Mouse (Mus musculus) gastrocnemius, adult 2 months (tissue): ENCODE data around the gene Kdelc1. TPM values are rescaled to one million over a fixed set of nuclear protein-coding genes. Genes with fewer than 3 reads are reported as not detected.
A peak's percentile ranks its signal among the peaks of the same experiment; 100 is the strongest.

Experiments
- DNase-seq: peaks from one replicate; pipeline ENCODE4 v3.0.0; 2022
- H3K27ac ChIP-seq: fragments of 200-600 bp; 2 replicates; pipeline ENCODE4 v1.8.1; 2022; ENCODE audit warnings: mild to moderate bottlenecking
- H3K4me3 ChIP-seq: fragments of 200-600 bp; 2 replicates; pipeline ENCODE4 v1.8.1; 2022; ENCODE audit warnings: mild to moderate bottlenecking, moderate library complexity
- CTCF ChIP-seq: fragments of 200-600 bp; IDR thresholded peaks from 2 replicates; pipeline ENCODE4 v1.8.1; 2022; ENCODE audit warnings: antibody characterized with exemption, mild to moderate bottlenecking, moderate library complexity
- intact Hi-C: fragments of 180-260 bp; cut with DNase I; formaldehyde crosslinking; loops from one replicate; pipeline ENCODE4 v1.15.1; 2025
- total RNA-seq, 2 experiments: library from RNA; stranded (reverse); gene quantifications; 2 replicates each; pipeline ENCODE4 v1.2.3; 2021

Kdelc1 gene
- total RNA-seq, 2 experiments from 2014 or later: 5.4 to 7.8 TPM

GRCm38 (mm10) chr1:44122256-44122655, 3.6 kb upstream of the Kdelc1 start:
- Histone ChIP-seq H3K27ac (no peak overlapping the region), H3K4me3 (no peak overlapping the region)
- intact Hi-C loops: no loop called here
- DNase-seq: no peak
- TF ChIP-seq CTCF: no peak

- intact Hi-C loops: no loop called here
- Histone ChIP-seq H3K4me3 (peak overlapping the region; percentile 97), H3K27ac (peak overlapping the region; percentile 95)
- no peak for TF ChIP-seq CTCF
- no peak for DNase-seq
Measured at GRCm38 (mm10) chr1:44120074-44120406, 1.4 kb upstream of the Kdelc1 start.

- peak overlapping the region; percentile 95 for H3K27ac ChIP-seq
- peak; percentile 62 for TF ChIP-seq CTCF
- intact Hi-C loops: loop anchor here (2.0 kb wide), 1 partner anchor 27 kb away; the partner anchor contains the start of gene Ercc5
- H3K4me3 ChIP-seq: peak overlapping the region; percentile 97
- peak; percentile 89 for DNase-seq
Measured at GRCm38 (mm10) chr1:44119201-44120073, 829 bp upstream of the Kdelc1 start.

- intact Hi-C loops: no loop called here
- peak overlapping the region; percentile 95 for H3K27ac ChIP-seq
- DNase-seq: no peak
- H3K4me3 ChIP-seq: peak overlapping the region; percentile 97
- TF ChIP-seq CTCF: no peak
Measured at GRCm38 (mm10) chr1:44117571-44117970, 1.0 kb downstream of the Kdelc1 start.

- intact Hi-C loops: loop anchor here (1.0 to 5.0 kb wide), 2 partner anchors 15 to 44 kb away; partner anchors contain the start of genes Bivm, Ercc5 and Kdelc1
- no peak overlapping the region for H3K27ac ChIP-seq
- no peak for DNase-seq
- peak overlapping the region; percentile 98 for H3K4me3 ChIP-seq
- no peak for TF ChIP-seq CTCF
Measured at GRCm38 (mm10) chr1:44102939-44103338, 15.7 kb downstream of the Kdelc1 start.

- DNase-seq: peak; percentile 96
- TF ChIP-seq CTCF: no peak
- peak within 1 kb of the TSS; percentile 94 for H3K27ac ChIP-seq
- intact Hi-C loops: loop anchor here (1.0 to 5.0 kb wide), 2 partner anchors 16 to 45 kb away; partner anchors contain the start of genes Bivm, Ercc5 and Kdelc1
- peak within 1 kb of the TSS; percentile 98 for H3K4me3 ChIP-seq
Measured at GRCm38 (mm10) chr1:44102259-44102717, 16.3 kb downstream of the Kdelc1 start, which contains the start of gene Tex30. Gene Tex30 (minus strand): TSS chr1:44102441.

- Histone ChIP-seq H3K27ac (peak overlapping the region; percentile 94), H3K4me3 (peak overlapping the region; percentile 98)
- intact Hi-C loops: loop anchor here (1.0 to 5.0 kb wide), 2 partner anchors 17 to 46 kb away; partner anchors contain the start of genes Bivm, Ercc5 and Kdelc1
- TF ChIP-seq CTCF: no peak
- peak; percentile 19 for DNase-seq
Measured at GRCm38 (mm10) chr1:44101448-44102225, 17.0 kb downstream of the Kdelc1 start.

GRCm38 (mm10) chr1:44064625-44065024, 54.0 kb downstream of the Kdelc1 start:
- DNase-seq: peak; percentile 51
- intact Hi-C loops: loop anchor here (2.0 to 5.0 kb wide), 2 partner anchors 162 to 302 kb away; no protein-coding TSS in a partner anchor
- H3K4me3 ChIP-seq: no peak overlapping the region
- no peak overlapping the region for H3K27ac ChIP-seq
- peak; percentile 83 for TF ChIP-seq CTCF

- no peak for DNase-seq
- intact Hi-C loops: no loop called here
- TF ChIP-seq CTCF: no peak
- Histone ChIP-seq H3K27ac (no peak overlapping the region), H3K4me3 (no peak overlapping the region)
Measured at GRCm38 (mm10) chr1:44063439-44063838, 55.2 kb downstream of the Kdelc1 start.

GRCm38 (mm10) chr1:44061836-44062235, 56.8 kb downstream of the Kdelc1 start, which contains the start of gene Gm8251:
Gene Gm8251 (minus strand): TSS chr1:44061936.
- no peak for DNase-seq
- intact Hi-C loops: no loop called here
- no peak within 1 kb of the TSS for H3K4me3 ChIP-seq
- no peak within 1 kb of the TSS for H3K27ac ChIP-seq
- TF ChIP-seq CTCF: no peak

GRCm38 (mm10) chr1:44057805-44058204, 60.8 kb downstream of the Kdelc1 start:
- Histone ChIP-seq H3K27ac (no peak overlapping the region), H3K4me3 (no peak overlapping the region)
- DNase-seq: no peak
- no peak for TF ChIP-seq CTCF
- intact Hi-C loops: no loop called here

Other genes with a start within 250 kb of the Kdelc1 start
- gene Tpp2, start 185.2 kb downstream of the Kdelc1 start, total RNA-seq: 10 to 100 TPM; 39.9 to 40.5 TPM
- 100 to 1,000 TPM in 1 of 2 experiments, 10 to 100 TPM in 1; 79.9 to 203 TPM for gene Mettl21c, start 98.8 kb downstream of the Kdelc1 start, total RNA-seq
- not detected for gene Gm8251, start 56.9 kb downstream of the Kdelc1 start, total RNA-seq
- gene Tex30, start 16.4 kb downstream of the Kdelc1 start, total RNA-seq: 1 to 10 TPM; 4.9 to 6.1 TPM
- gene Bivm, start 149 bp upstream of the Kdelc1 start, total RNA-seq: 1 to 10 TPM; 7.8 to 9.4 TPM
- gene Ercc5, start 28.9 kb upstream of the Kdelc1 start, total RNA-seq: 10 to 100 TPM; 14.0 to 19.9 TPM
- gene Mettl21e, start 100.2 kb upstream of the Kdelc1 start, total RNA-seq: 10 to 100 TPM; 16.1 to 26.2 TPM